Mouse (Mus musculus) kidney, postnatal 0 days (tissue): ENCODE data around the gene Clmp. TPM values are rescaled to one million over a fixed set of nuclear protein-coding genes. Genes with fewer than 3 reads are reported as not detected.

Experiments
- ATAC-seq: fragments of 200-750 bp; cut with Nextera tagmentation; replicated peaks from 2 replicates; pipeline ENCODE4 v1.8.0; 2017; ENCODE audit warnings: low read depth, moderate number of reproducible peaks, moderate TSS enrichment, moderate library complexity; ENCODE audit not compliant: low FRiP score
- DNase-seq: peaks from one replicate; pipeline ENCODE4 v3.0.0-alpha.2; 2016; ENCODE audit warnings: low spot score
- H3K27ac ChIP-seq: fragments of 300-500 bp; sonication (generic); 2 replicates; pipeline ENCODE4 v1.5.1; 2014; ENCODE audit warnings: mild to moderate bottlenecking
- H3K27me3 ChIP-seq: fragments of 300-500 bp; sonication (generic); 2 replicates; pipeline ENCODE4 v1.6.1; 2014; ENCODE audit warnings: low read length, mixed read lengths; ENCODE audit not compliant: insufficient read depth
- H3K36me3 ChIP-seq: fragments of 300-500 bp; sonication (generic); 2 replicates; pipeline ENCODE4 v1.6.1; 2014; ENCODE audit warnings: low read length, mixed read lengths; ENCODE audit not compliant: insufficient read depth
- H3K4me1 ChIP-seq: fragments of 300-500 bp; sonication (generic); replicated peaks from 2 replicates; pipeline ENCODE4 v1.6.1; 2014; ENCODE audit warnings: antibody characterized with exemption, low read length, mixed read lengths; ENCODE audit not compliant: insufficient read depth
- H3K4me2 ChIP-seq: fragments of 300-500 bp; sonication (generic); 2 replicates; pipeline ENCODE4 v1.6.1; 2014; ENCODE audit warnings: mild to moderate bottlenecking, low read length, moderate library complexity, mixed read lengths
- H3K4me3 ChIP-seq: fragments of 300-500 bp; sonication (generic); replicated peaks from 2 replicates; pipeline ENCODE4 v1.5.1; 2014; ENCODE audit warnings: low read depth, low read length
- H3K9ac ChIP-seq: fragments of 300-500 bp; sonication (generic); 2 replicates; pipeline ENCODE4 v1.6.1; 2014; ENCODE audit warnings: low read depth, low read length
- H3K9me3 ChIP-seq: fragments of 300-500 bp; sonication (generic); replicated peaks from 2 replicates; pipeline ENCODE4 v1.6.1; 2016; ENCODE audit warnings: low read length, inconsistent platforms, mixed read lengths
- CTCF ChIP-seq: IDR thresholded peaks from 2 replicates; pipeline ENCODE4 v1.5.1; 2016; ENCODE audit warnings: antibody characterized with exemption, low read depth, mild to moderate bottlenecking, moderate library complexity
- whole genome bisulfite sequencing: fragments of 180-500 bp; shearing (Covaris S2); extraction: QIAGEN DNeasy Blood & Tissue Kit; methylation state at CpG from one replicate; pipeline ENCODE4 v1.1.7; 2014; 5-methylcytosine and 5-hydroxymethylcytosine counted together
- polyA plus RNA-seq: library from polyadenylated mRNA; unstranded; fragments of >200 nt; fragmentation: Nextera tagmentation; extraction: Ambion mirVana; gene quantifications from 2 replicates; pipeline ENCODE4 v1.2.1, GENCODE M21; 2015

The Clmp gene
- polyA plus RNA-seq, 1 experiment from 2014 or later = 23.6 TPM

GRCm38 (mm10) chr9:40794926-40795325 lies 109.2 kb downstream of the Clmp start:
- 66% methylated on average over 5 of the region's 5 CpGs for WGBS
- no peak overlapping the region for H3K4me3 ChIP-seq
- H3K4me2 ChIP-seq = no peak overlapping the region
- no peaks in the 10 kb centered on the region for H3K9me3 ChIP-seq
- ATAC-seq (no peak), DNase-seq (no peak)
- no peak overlapping the region for H3K27ac ChIP-seq
- H3K27me3 ChIP-seq = no peaks in the 10 kb centered on the region
- no peaks in the 10 kb centered on the region for H3K36me3 ChIP-seq
- H3K9ac ChIP-seq = no peak overlapping the region
- peaks cover 8% of the 10 kb centered on the region; the same call in 1 of the 2 replicates for H3K4me1 ChIP-seq
- TF ChIP-seq CTCF = no peak

DNA sequence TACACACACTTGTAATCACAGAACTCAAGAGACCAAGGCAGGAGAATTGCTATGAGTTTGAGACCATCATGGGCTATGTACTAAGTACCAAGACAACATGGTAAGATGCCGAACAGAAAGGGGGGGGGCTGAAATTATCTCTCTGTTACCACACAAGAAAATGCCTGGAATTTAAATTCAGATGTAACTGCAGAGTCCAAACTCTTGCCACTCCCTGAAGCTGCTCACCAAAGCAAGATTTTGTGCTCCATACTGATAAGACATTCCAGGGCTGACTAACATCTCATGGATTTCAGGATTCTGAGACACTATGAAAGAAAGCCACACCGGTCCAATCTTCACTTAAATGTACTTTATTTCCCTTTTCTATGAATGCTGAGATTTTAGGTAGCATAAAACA lies 109.8 kb downstream of the Clmp start:
- Histone ChIP-seq H3K9ac (no peak overlapping the region), H3K27ac (0 out of 2 replicates have a peak overlapping the region, but pooled peaks have one; percentile 42), H3K4me3 (no peak overlapping the region), H3K4me1 (peaks cover 8% of the 10 kb centered on the region; the same call in 1 of the 2 replicates), H3K36me3 (no peaks in the 10 kb centered on the region), H3K4me2 (no peak overlapping the region), H3K27me3 (no peaks in the 10 kb centered on the region), H3K9me3 (no peaks in the 10 kb centered on the region)
- ATAC-seq (no peak), DNase-seq (no peak)
- WGBS = 81% methylated on average over 2 of the region's 2 CpGs
- TF ChIP-seq CTCF = no peak

GRCm38 (mm10) chr9:40796054-40796453 lies 110.3 kb downstream of the Clmp start:
- DNase-seq (no peak), ATAC-seq (no peak)
- H3K9me3 ChIP-seq = no peaks in the 10 kb centered on the region
- 55% methylated on average over 4 of the region's 4 CpGs for WGBS
- 0 out of 2 replicates have a peak overlapping the region, but pooled peaks have one; percentile 3 for H3K27ac ChIP-seq
- H3K4me2 ChIP-seq = no peak overlapping the region
- peaks cover 8% of the 10 kb centered on the region; the same call in 1 of the 2 replicates for H3K4me1 ChIP-seq
- H3K9ac ChIP-seq = no peak overlapping the region
- H3K4me3 ChIP-seq = no peak overlapping the region
- TF ChIP-seq CTCF = no peak
- no peaks in the 10 kb centered on the region for H3K27me3 ChIP-seq
- no peaks in the 10 kb centered on the region for H3K36me3 ChIP-seq

DNA sequence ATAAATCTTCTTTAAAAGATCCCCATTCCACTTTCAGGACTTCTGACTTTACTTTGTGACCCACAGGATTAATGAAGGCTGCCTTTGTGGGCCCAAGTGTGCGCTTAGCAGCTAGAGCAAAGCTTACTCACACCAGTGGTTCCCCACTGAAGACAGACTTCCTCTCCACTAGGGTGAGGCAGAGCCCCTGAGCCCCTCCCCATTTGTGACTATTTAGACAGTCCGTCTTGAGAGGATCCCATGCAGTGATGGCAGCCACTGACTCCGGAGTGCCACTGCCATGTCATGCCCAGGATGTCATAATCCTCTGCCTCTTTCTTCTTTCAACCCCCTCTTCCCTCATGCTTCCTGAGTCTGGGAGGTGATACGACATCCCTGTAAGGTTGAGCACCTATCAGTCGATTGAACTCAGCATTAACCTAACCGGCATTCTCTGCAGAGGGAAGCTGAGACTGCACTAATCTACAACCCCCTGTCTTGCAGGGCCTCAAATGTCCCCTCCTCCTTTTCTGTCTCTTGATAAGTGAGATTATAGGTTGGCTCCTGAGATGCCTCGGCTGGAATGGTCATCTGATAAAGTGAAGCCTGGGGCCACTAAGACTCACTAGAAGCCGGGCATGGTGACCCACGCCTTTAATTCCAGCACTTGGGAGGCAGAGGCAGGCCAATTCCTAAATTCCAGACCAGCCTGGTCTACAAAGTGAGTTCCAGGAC lies 112.6 kb downstream of the Clmp start:
- WGBS = 73% methylated on average over 9 of the region's 9 CpGs
- no peaks in the 10 kb centered on the region for H3K27me3 ChIP-seq
- no peak for TF ChIP-seq CTCF
- peaks cover 8% of the 10 kb centered on the region; the same call in 1 of the 2 replicates for H3K4me1 ChIP-seq
- peak overlapping the region; percentile 98 for H3K27ac ChIP-seq
- no peak overlapping the region for H3K9ac ChIP-seq
- ATAC-seq (no peak), DNase-seq (no peak)
- H3K4me2 ChIP-seq = no peak overlapping the region
- no peak overlapping the region for H3K4me3 ChIP-seq
- peaks cover 4% of the 10 kb centered on the region; the same call in 1 of the 2 replicates for H3K36me3 ChIP-seq
- H3K9me3 ChIP-seq = no peaks in the 10 kb centered on the region

- Histone ChIP-seq H3K9ac (no peak overlapping the region), H3K4me1 (peaks cover 8% of the 10 kb centered on the region; the same call in 1 of the 2 replicates), H3K27ac (peak overlapping the region; percentile 98), H3K4me3 (no peak overlapping the region), H3K36me3 (peaks cover 7% of the 10 kb centered on the region; the same call in 1 of the 2 replicates), H3K27me3 (no peaks in the 10 kb centered on the region), H3K9me3 (no peaks in the 10 kb centered on the region), H3K4me2 (no peak overlapping the region)
- ATAC-seq = no peak
- DNase-seq = no peak
- WGBS = 32% methylated on average over 3 of the region's 3 CpGs
- no peak for TF ChIP-seq CTCF
Measured at GRCm38 (mm10) chr9:40799112-40799511, 113.3 kb downstream of the Clmp start.

DNA sequence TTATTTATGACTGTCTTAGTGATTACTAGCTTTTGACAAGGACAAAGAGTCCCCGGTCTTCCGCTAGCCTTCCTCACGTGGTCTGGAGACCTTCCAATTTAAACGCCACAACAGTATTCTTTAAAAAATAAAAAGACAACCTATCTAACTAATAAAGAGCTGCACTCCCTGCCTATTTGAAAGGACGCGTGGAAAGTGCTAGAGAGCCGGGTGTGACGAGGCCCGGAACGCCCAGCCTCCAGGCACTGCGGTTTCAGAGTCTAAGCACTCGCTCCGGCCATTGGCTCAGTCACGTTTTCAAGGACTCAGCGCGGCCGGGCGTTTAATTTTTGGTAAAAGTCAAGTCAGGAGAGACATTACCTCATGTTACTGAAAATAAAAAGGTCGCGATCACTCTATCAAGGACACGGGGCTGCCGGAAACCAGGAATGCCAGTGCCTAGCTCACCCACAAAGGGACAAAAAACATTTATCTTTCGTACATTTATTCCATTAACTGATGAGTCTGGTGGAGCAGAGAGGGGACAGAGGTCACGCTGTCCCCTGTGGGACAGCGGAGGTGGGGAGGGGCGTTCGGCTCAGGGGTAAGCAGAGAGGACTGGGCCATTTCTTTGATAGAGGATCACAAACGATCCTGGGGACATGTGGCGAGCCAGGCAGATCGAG lies 114.2 kb downstream of the Clmp start:
- H3K27me3 ChIP-seq = no peaks in the 10 kb centered on the region
- under 1% methylated on average over 30 of the region's 30 CpGs for WGBS
- H3K9me3 ChIP-seq = no peaks in the 10 kb centered on the region
- no peak for TF ChIP-seq CTCF
- peak; percentile 29 for ATAC-seq
- peak; percentile 92 for DNase-seq
- H3K4me3 ChIP-seq = peak overlapping the region; percentile 46
- peak overlapping the region; percentile 54 for H3K4me2 ChIP-seq
- peak overlapping the region; percentile 85 for H3K9ac ChIP-seq
- H3K36me3 ChIP-seq = peaks cover 10% of the 10 kb centered on the region; the same call in 1 of the 2 replicates
- peaks cover 8% of the 10 kb centered on the region; the same call in 1 of the 2 replicates for H3K4me1 ChIP-seq
- peak overlapping the region; percentile 98 for H3K27ac ChIP-seq
